Mouse (Mus musculus): Measurements from ENCODE around the gene Cttn.

- TF ChIP-seq POLR2A (IDR thresholded peaks at IDR 0.05; ENCODE audit: insufficient read depth, low read depth, low read length) (no peak), CTCF (IDR thresholded peaks at IDR 0.05; ENCODE audit: insufficient read depth, low read depth, low read length) (no peak)
Measured at GRCm38 (mm10) chr7:144441976-144442375, 28.8 kb downstream of the Cttn start.

All from olfactory bulb, adult 2 months (tissue).